Mouse (Mus musculus): ENCODE measurements around the gene Atf7ip2. TPM values are rescaled to one million over a fixed set of nuclear protein-coding genes. Genes with fewer than 3 reads are reported as not detected.
"Not testable (repeated sequence)": the region's sequence is repeated elsewhere in the genome, so short reads cannot be mapped to it uniquely, and the experiment has no call there.

The Atf7ip2 gene
- 0.21 TPM in 1 of 2 replicates, not detected in the other for polyA plus RNA-seq (2015; fragmentation: Nextera tagmentation; extraction: Ambion mirVana)

GRCm38 (mm10) chr16:10192679-10193506 is at the start of gene Atf7ip2:
Gene Atf7ip2, plus strand, starts transcription at chr16:10192712.
- H3K9me3 ChIP-seq = peaks cover 3% of the 10 kb centered on the region; the same call in 1 of the 2 replicates
- peak within 1 kb of the TSS; percentile 51 for H3K4me3 ChIP-seq
- peaks cover 12% of the 10 kb centered on the region for H3K27me3 ChIP-seq
- peak within 1 kb of the TSS; percentile 97 for H3K4me2 ChIP-seq
- ATAC-seq (ENCODE audit: low read depth) = peak; percentile 97
- WGBS = under 1% methylated on average over 63 of the region's 63 CpGs
- peaks cover 9% of the 10 kb centered on the region for H3K4me1 ChIP-seq (replicated peaks)
- H3K9ac ChIP-seq = peak within 1 kb of the TSS; percentile 66
- H3K27ac ChIP-seq (replicated peaks) = no peak within 1 kb of the TSS
- H3K36me3 ChIP-seq = no peaks in the 10 kb centered on the region

- no peak for ATAC-seq (ENCODE audit: low read depth)
- Histone ChIP-seq H3K4me1 (replicated peaks) (no peaks in the 10 kb centered on the region), H3K27me3 (no peaks in the 10 kb centered on the region), H3K4me2 (no peak overlapping the region), H3K9me3 (no peaks in the 10 kb centered on the region), H3K36me3 (no peaks in the 10 kb centered on the region), H3K9ac (no peak overlapping the region), H3K4me3 (no peak overlapping the region), H3K27ac (replicated peaks) (no peak overlapping the region)
- WGBS = 80% methylated on average over 2 of the region's 2 CpGs
Observed at GRCm38 (mm10) chr16:10143166-10143565, 49.3 kb upstream of the Atf7ip2 start.

- no peaks in the 10 kb centered on the region for H3K36me3 ChIP-seq
- WGBS = 94% methylated on average over 5 of the region's 5 CpGs
- H3K27me3 ChIP-seq = no peaks in the 10 kb centered on the region
- no peak overlapping the region for H3K9ac ChIP-seq
- no peaks in the 10 kb centered on the region for H3K4me1 ChIP-seq (replicated peaks)
- no peaks in the 10 kb centered on the region for H3K9me3 ChIP-seq
- H3K4me2 ChIP-seq = no peak overlapping the region
- H3K4me3 ChIP-seq = no peak overlapping the region
- ATAC-seq (ENCODE audit: low read depth) = no peak
- no peak overlapping the region for H3K27ac ChIP-seq (replicated peaks)
Observed at GRCm38 (mm10) chr16:10147401-10147800, 45.1 kb upstream of the Atf7ip2 start.

- Histone ChIP-seq H3K27ac (replicated peaks) (no peak overlapping the region), H3K9me3 (no peaks in the 10 kb centered on the region), H3K4me1 (replicated peaks) (no peaks in the 10 kb centered on the region), H3K27me3 (no peaks in the 10 kb centered on the region), H3K9ac (no peak overlapping the region), H3K4me2 (no peak overlapping the region), H3K36me3 (no peaks in the 10 kb centered on the region), H3K4me3 (no peak overlapping the region)
- 93% methylated on average over 8 of the region's 8 CpGs for WGBS
- ATAC-seq (ENCODE audit: low read depth) = no peak
Observed at GRCm38 (mm10) chr16:10169123-10169905, 23.2 kb upstream of the Atf7ip2 start.

GRCm38 (mm10) chr16:10170005-10170404 is 22.5 kb upstream of the Atf7ip2 start, which contains the start of gene Rpl39l:
Gene Rpl39l, plus strand, starts transcription at chr16:10170226.
- Histone ChIP-seq H3K9ac (no peak within 1 kb of the TSS), H3K9me3 (no peaks in the 10 kb centered on the region), H3K36me3 (no peaks in the 10 kb centered on the region), H3K27me3 (no peaks in the 10 kb centered on the region), H3K4me3 (no peak within 1 kb of the TSS), H3K4me2 (no peak within 1 kb of the TSS), H3K27ac (replicated peaks) (no peak within 1 kb of the TSS), H3K4me1 (replicated peaks) (no peaks in the 10 kb centered on the region)
- WGBS = 86% methylated on average over 22 of the region's 22 CpGs
- ATAC-seq (ENCODE audit: low read depth) = no peak

- ATAC-seq (ENCODE audit: low read depth) = no peak
Observed at GRCm38 (mm10) chr16:10171276-10171675, 21.2 kb upstream of the Atf7ip2 start.

GRCm38 (mm10) chr16:10172179-10172820 is 20.2 kb upstream of the Atf7ip2 start:
- Histone ChIP-seq H3K9me3 (peaks cover 7% of the 10 kb centered on the region; the same call in 1 of the 2 replicates), H3K27me3 (no peaks in the 10 kb centered on the region), H3K36me3 (no peaks in the 10 kb centered on the region), H3K4me2 (no peak overlapping the region), H3K27ac (replicated peaks) (no peak overlapping the region), H3K4me3 (no peak overlapping the region), H3K9ac (no peak overlapping the region), H3K4me1 (replicated peaks) (no peaks in the 10 kb centered on the region)
- no peak for ATAC-seq (ENCODE audit: low read depth)
- WGBS = 82% methylated on average over 3 of the region's 3 CpGs

More at GRCm38 (mm10) chr16:10171276-10171675, 21.2 kb upstream of the Atf7ip2 start:
- Histone ChIP-seq H3K9me3 (0 out of 2 replicates have a peak, but pooled peaks cover 3% of the 10 kb centered on the region), H3K9ac (no peak overlapping the region), H3K4me1 (replicated peaks) (no peaks in the 10 kb centered on the region), H3K4me3 (no peak overlapping the region), H3K4me2 (no peak overlapping the region), H3K27ac (replicated peaks) (no peak overlapping the region), H3K36me3 (no peaks in the 10 kb centered on the region), H3K27me3 (no peaks in the 10 kb centered on the region)
- WGBS = 92% methylated on average over 4 of the region's 4 CpGs

- H3K9me3 ChIP-seq = peaks cover 48% of the 10 kb centered on the region
- H3K36me3 ChIP-seq; H3K4me3 ChIP-seq; ATAC-seq (ENCODE audit: low read depth); H3K27me3 ChIP-seq; H3K27ac ChIP-seq (replicated peaks); H3K4me1 ChIP-seq (replicated peaks); H3K9ac ChIP-seq; H3K4me2 ChIP-seq: not testable (repeated sequence)
- 92% methylated on average over 10 of the region's 10 CpGs for WGBS
Observed at GRCm38 (mm10) chr16:10187461-10187860, 5.1 kb upstream of the Atf7ip2 start.

- ATAC-seq (ENCODE audit: low read depth) = no peak
- Histone ChIP-seq H3K27me3 (no peaks in the 10 kb centered on the region), H3K27ac (replicated peaks) (no peak overlapping the region), H3K9ac (no peak overlapping the region), H3K4me3 (no peak overlapping the region), H3K4me2 (no peak overlapping the region), H3K9me3 (no peaks in the 10 kb centered on the region), H3K36me3 (no peaks in the 10 kb centered on the region), H3K4me1 (replicated peaks) (no peaks in the 10 kb centered on the region)
- whole genome bisulfite sequencing = 91% methylated on average over 1 of the region's 1 CpGs
Observed at GRCm38 (mm10) chr16:10208777-10209176, 16.3 kb downstream of the Atf7ip2 start.

GRCm38 (mm10) chr16:10216366-10216765 is 23.9 kb downstream of the Atf7ip2 start:
- not testable (repeated sequence) for H3K9me3 ChIP-seq; H3K4me1 ChIP-seq (replicated peaks); H3K4me3 ChIP-seq; H3K27me3 ChIP-seq; H3K9ac ChIP-seq; ATAC-seq (ENCODE audit: low read depth); H3K36me3 ChIP-seq; H3K4me2 ChIP-seq; H3K27ac ChIP-seq (replicated peaks)
- 100% methylated on average over 1 of the region's 1 CpGs for WGBS

- WGBS = 86% methylated on average over 2 of the region's 2 CpGs
- H3K27me3 ChIP-seq; ATAC-seq (ENCODE audit: low read depth); H3K9ac ChIP-seq; H3K36me3 ChIP-seq; H3K4me3 ChIP-seq; H3K4me1 ChIP-seq (replicated peaks); H3K27ac ChIP-seq (replicated peaks); H3K9me3 ChIP-seq; H3K4me2 ChIP-seq: not testable (repeated sequence)
Observed at GRCm38 (mm10) chr16:10217020-10217419, 24.5 kb downstream of the Atf7ip2 start.

- no peak overlapping the region for H3K4me3 ChIP-seq
- H3K27me3 ChIP-seq = no peaks in the 10 kb centered on the region
- H3K9ac ChIP-seq = no peak overlapping the region
- H3K36me3 ChIP-seq = no peaks in the 10 kb centered on the region
- no peak overlapping the region for H3K4me2 ChIP-seq
- ATAC-seq (ENCODE audit: low read depth) = no peak
- H3K9me3 ChIP-seq = no peaks in the 10 kb centered on the region
- 62% methylated on average over 2 of the region's 2 CpGs for WGBS
- H3K27ac ChIP-seq (replicated peaks) = no peak overlapping the region
- H3K4me1 ChIP-seq (replicated peaks) = no peaks in the 10 kb centered on the region
Observed at GRCm38 (mm10) chr16:10227361-10227760, 34.8 kb downstream of the Atf7ip2 start.

Data from neural tube, embryonic 13.5 days (tissue).